Mouse (Mus musculus) adrenal gland, postnatal 4 days (tissue): ENCODE measurements around the gene Scnn1g. TPM values are rescaled to one million over a fixed set of nuclear protein-coding genes. Genes with fewer than 3 reads are reported as not detected.

Source experiments
- DNase-seq, 2 experiments: peaks; one replicate each; pipeline ENCODE4 v3.0.0; 2021 to 2022; ENCODE audit warnings: low spot score in 2 of 2, mixed read lengths in 2 of 2
- total RNA-seq, 2 experiments: library from RNA; stranded (reverse); gene quantifications; 2 replicates each; pipeline ENCODE4 v1.2.3; 2021

Gene Scnn1g
- total RNA-seq, 2 experiments from 2014 or later: 0.23 to 5.2 TPM

DNA sequence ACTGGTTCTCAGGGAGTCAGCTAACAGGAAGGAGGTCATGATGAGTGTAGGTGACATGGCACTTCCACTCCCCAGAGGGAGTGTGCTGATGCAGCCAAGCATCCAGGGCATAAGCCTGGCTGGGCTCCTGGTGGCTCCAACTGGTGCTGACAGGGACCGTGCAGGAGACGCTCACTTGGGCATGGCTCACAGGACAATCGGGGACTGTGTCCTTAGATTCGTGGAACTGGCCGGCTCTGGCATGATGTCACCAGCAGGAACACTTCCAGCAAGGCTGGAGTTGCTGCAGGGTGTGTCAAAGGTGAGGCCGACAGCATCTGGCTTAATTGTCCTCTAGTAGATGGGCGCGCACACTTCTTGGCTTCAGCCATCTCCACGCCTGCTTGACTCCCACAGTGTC, 34.7 kb downstream of the Scnn1g start:
- no peak for DNase-seq

DNA sequence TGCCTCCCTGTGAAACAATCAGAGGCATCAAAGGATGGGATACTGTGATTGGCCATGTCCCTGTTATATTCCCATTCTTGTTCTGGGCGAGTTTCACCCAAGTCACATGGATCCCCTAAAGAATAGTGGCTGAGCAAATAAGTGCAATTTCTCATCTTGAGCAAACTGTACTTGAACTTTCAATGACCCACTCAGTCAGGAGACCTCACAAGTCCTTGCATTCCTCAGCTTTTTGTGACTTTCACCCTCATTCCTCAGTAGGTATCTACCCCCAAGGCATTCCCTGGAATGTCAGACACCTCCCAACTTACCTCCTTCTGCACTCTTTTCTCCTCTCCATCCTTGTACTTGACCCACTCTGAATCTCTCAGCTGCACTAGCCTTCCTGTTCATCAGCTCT, 44.3 kb downstream of the Scnn1g start:
- DNase-seq: no peak

- DNase-seq: no peak
These were observed 44.7 kb downstream of the Scnn1g start for GRCm38 (mm10) chr7:121778980-121779379.

- DNase-seq: no peak
These were observed 45.1 kb downstream of the Scnn1g start for GRCm38 (mm10) chr7:121779409-121779808.

- DNase-seq: no peak
These were observed 48.1 kb downstream of the Scnn1g start for GRCm38 (mm10) chr7:121782188-121782909.

DNA sequence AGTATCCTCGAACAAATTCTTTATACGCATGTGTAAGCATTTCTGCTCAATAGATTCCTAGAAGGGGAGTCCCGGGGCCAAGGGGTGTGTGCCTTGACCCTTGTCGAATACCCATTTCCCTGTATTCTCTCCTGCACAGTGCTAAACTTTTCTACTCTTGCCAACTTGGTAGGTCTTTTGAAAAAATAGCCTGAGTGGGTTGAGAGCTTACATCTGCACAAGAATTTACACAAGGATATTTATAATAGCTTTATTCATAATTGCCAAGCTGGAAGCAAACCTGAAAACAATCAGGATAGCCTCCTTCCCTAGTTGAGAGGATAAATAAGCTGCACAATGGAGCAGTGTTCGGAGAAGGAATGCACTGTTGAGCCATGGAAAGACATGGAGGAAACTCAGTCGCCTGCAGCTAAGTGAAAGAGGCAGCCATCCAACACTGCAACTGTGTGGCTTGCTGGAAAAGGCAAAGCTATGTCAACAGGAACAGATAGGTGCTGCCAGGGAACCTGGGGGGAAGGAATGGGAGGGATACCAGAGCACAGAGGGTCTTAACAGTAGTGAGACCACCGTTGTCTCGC, 51.5 kb downstream of the Scnn1g start:
- DNase-seq: no peak

GRCm38 (mm10) chr7:121797781-121798180, 63.5 kb downstream of the Scnn1g start:
- DNase-seq: no peak

DNA sequence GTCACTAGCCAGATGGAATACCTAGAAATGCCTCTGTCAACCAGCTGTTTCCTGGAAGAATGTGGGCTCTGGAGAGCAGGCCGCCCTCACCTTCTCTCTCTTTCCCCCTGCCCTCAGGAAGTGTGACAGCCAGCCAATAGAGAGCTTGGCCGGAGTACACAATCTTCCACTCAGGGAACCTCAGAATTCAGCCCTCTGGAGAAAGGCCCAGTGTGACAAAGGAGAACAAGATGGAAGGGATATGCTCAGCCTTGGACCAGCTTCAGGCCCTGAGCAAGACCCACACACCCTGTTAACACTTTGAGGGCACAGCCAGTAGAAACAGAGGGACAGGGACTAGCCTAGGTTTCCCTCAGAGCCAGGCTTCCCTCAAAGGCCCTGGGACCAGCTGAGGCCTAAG, 68.2 kb downstream of the Scnn1g start:
- no peak for DNase-seq

GRCm38 (mm10) chr7:121803011-121803410, 68.7 kb downstream of the Scnn1g start:
- DNase-seq: no peak

- no peak for DNase-seq
These were observed 71.7 kb downstream of the Scnn1g start for GRCm38 (mm10) chr7:121805811-121806496.

DNA sequence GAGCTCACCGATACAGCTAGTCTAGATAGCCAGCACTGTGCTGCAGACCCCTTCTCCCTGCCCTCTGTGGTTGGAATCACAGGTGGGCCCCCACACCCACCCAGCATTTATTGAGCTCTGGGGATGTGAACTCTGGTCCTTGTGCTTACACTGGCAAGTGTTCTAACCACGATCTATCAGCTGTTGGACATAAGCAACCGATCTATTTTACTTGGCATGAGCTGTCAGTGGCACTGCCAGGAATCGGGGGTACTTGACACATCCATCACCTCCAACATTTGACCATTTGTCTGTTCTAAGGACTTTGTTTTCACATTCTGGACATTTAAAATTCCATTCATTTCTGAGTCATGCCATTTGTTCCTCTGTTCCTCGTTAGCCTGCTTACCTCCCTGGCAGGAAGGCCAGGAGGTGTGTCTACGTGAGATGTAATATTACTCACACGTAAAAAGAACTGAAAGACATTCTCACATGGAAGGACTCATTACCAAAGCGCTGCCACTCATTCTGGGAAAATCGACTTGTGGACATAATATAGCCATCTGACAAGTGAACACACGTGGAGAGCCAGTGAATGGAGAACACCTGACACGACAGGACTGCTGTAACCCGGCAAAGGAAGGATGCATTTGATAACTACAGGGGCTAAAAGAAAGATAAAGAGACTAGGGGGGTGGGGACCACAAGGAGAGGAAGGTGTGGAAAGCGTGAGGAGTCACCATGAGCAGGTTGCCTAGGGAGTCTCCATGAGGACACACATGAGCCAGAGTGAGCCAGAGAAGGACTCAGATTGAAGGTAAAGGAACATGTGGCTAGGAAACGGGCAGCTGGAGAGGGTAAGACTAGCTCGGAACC, 73.7 kb downstream of the Scnn1g start:
- no peak for DNase-seq

Other genes with a start within 250 kb of the Scnn1g start
- 10 to 100 TPM; 12.5 to 14.9 TPM for gene Usp31, start 27.2 kb upstream of the Scnn1g start, total RNA-seq
- gene Scnn1b, start 130.6 kb downstream of the Scnn1g start, total RNA-seq: 1 to 10 TPM in 1 of 2 experiments, under 1 TPM in 1; 0.96 to 9.5 TPM
- 10 to 100 TPM; 31.1 to 32.6 TPM for gene Cog7, start 247.2 kb downstream of the Scnn1g start, total RNA-seq